Mouse (Mus musculus) MEL (cell line): ENCODE results near the gene Macrod1.

ENCODE experiments used
- CTCF ChIP-seq, 3 experiments: IDR thresholded peaks in 2 of 3; conservative IDR thresholded peaks in 1 of 3; 2 replicates each; pipeline ENCODE4 v1.5.1; 2011 to 2012; ENCODE audit warnings: low read length in 3 of 3, low read depth in 2 of 3, mild to moderate bottlenecking in 2 of 3, improper control_type of control experiment in 1 of 3, inconsistent platforms in 1 of 3, mixed read lengths in 1 of 3, moderate library complexity in 1 of 3; ENCODE audit not compliant: control insufficient read depth in 1 of 3, insufficient read depth in 1 of 3, poor library complexity in 1 of 3, severe bottlenecking in 1 of 3
- ELF1 ChIP-seq: IDR thresholded peaks from 2 replicates; pipeline ENCODE4 v1.6.1; 2014; ENCODE audit warnings: low read depth, mild to moderate bottlenecking, inconsistent platforms, low read length, improper control_type of control experiment, moderate library complexity
- GABPA ChIP-seq: IDR thresholded peaks from 2 replicates; pipeline ENCODE4 v1.6.1; 2012; ENCODE audit warnings: low read depth, mild to moderate bottlenecking, inconsistent platforms, low read length, improper control_type of control experiment, moderate library complexity
- GATA1 ChIP-seq: IDR thresholded peaks from 2 replicates; pipeline ENCODE4 v1.6.1; 2011; ENCODE audit warnings: low read depth, low read length, improper control_type of control experiment
- JUND ChIP-seq: IDR thresholded peaks from 2 replicates; pipeline ENCODE4 v1.6.1; 2011; ENCODE audit warnings: low read depth, mild to moderate bottlenecking, improper control_type of control experiment, low read length
- MEF2A ChIP-seq: IDR thresholded peaks from 2 replicates; pipeline ENCODE4 v1.6.1; 2014; ENCODE audit warnings: low read depth, mild to moderate bottlenecking, inconsistent platforms, low read length, improper control_type of control experiment; ENCODE audit not compliant: poor library complexity, insufficient replicate concordance, severe bottlenecking; ENCODE audit errors: extremely low read depth
- MXI1 ChIP-seq: IDR thresholded peaks from 2 replicates; pipeline ENCODE4 v1.6.1; 2011; ENCODE audit warnings: mild to moderate bottlenecking, low read depth, low read length, improper control_type of control experiment
- POLR2A ChIP-seq, 2 experiments: IDR thresholded peaks; 2 replicates each; pipeline ENCODE4 v1.6.1; 2011 to 2012; ENCODE audit warnings: low read length in 2 of 2, mild to moderate bottlenecking in 2 of 2, control low read depth in 1 of 2, improper control_type of control experiment in 1 of 2, low read depth in 1 of 2, moderate library complexity in 1 of 2; ENCODE audit not compliant: control insufficient read depth in 1 of 2, insufficient read depth in 1 of 2, poor library complexity in 1 of 2
- POLR2AphosphoS5 ChIP-seq: IDR thresholded peaks from 2 replicates; pipeline ENCODE4 v1.6.1; 2012; ENCODE audit warnings: low read depth, borderline replicate concordance, mild to moderate bottlenecking, inconsistent platforms, low read length, moderate library complexity, mixed read lengths
- TCF12 ChIP-seq: IDR thresholded peaks from 2 replicates; pipeline ENCODE4 v1.6.1; 2014; ENCODE audit warnings: low read depth, mild to moderate bottlenecking, inconsistent platforms, low read length, improper control_type of control experiment, moderate library complexity

DNA sequence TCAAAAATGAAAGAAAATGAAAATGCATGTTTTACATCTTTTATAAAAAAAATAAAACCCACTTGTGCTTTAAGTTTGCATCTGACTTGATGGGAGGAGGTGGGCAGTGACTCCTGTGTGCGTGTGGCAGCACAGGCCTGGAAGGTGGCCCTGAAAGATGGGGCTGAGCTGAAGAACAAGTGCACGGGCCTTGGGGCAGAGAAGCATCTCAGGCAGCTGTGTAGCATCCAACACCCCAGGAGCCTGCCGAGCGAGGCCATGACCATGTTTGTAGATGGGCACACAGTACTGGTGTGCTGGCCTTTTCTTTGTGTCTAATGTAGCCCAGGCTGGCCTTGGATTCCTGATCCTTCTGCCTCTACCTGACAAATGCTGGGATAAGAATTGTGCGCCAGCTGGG is 5.5 kb downstream of the Macrod1 start:
- TF ChIP-seq POLR2A (IDR thresholded peaks at IDR 0.05; ENCODE audit: control insufficient read depth in 1 of 2, insufficient read depth in 1 of 2, low read depth in 1 of 2, low read length in 2 of 2, poor library complexity in 1 of 2) (no peak), GATA1 (no peak), CTCF (IDR thresholded peaks at IDR 0.05 in 2 of 3, conservative IDR thresholded peaks at IDR 0.05 in 1 of 3; ENCODE audit: control insufficient read depth in 1 of 3, insufficient read depth in 1 of 3, low read depth in 2 of 3, low read length in 3 of 3, poor library complexity in 1 of 3, severe bottlenecking in 1 of 3) (no peak), ELF1 (no peak), JUND (no peak), TCF12 (no peak), MXI1 (no peak), MEF2A (no peak), POLR2AphosphoS5 (no peak), GABPA (no peak)
